Mouse (Mus musculus) spleen, postnatal 14 days (tissue): ENCODE results near the gene Gabbr2.
A peak's percentile ranks its signal among the peaks of the same experiment; 100 is the strongest.
"Not testable (repeated sequence)": the region's sequence is repeated elsewhere in the genome, so short reads cannot be mapped to it uniquely, and the experiment has no call there.

ENCODE experiments used
- DNase-seq, 2 experiments: peaks; one replicate each; pipeline ENCODE4 v3.0.0; 2021 to 2022; ENCODE audit warnings: low spot score in 2 of 2

Gabbr2 gene

GRCm38 (mm10) chr4:46655956-46656355, 335.7 kb downstream of the Gabbr2 start:
- no peak for DNase-seq

- no peak for DNase-seq
These were observed 336.4 kb downstream of the Gabbr2 start for GRCm38 (mm10) chr4:46655298-46655697.

GRCm38 (mm10) chr4:46650086-46650753, 341.5 kb downstream of the Gabbr2 start, which contains the start of gene Tbc1d2:
TSS of gene Tbc1d2 (minus strand) at chr4:46650209.
- DNase-seq = peak; percentile 87 to 92

- no peak for DNase-seq
These were observed 342.5 kb downstream of the Gabbr2 start for GRCm38 (mm10) chr4:46649161-46649560.

- DNase-seq = no peak
These were observed 348.0 kb downstream of the Gabbr2 start for GRCm38 (mm10) chr4:46643676-46644112.

GRCm38 (mm10) chr4:46642924-46643675, 348.6 kb downstream of the Gabbr2 start:
- no peak for DNase-seq

- DNase-seq = no peak
These were observed 350.4 kb downstream of the Gabbr2 start for GRCm38 (mm10) chr4:46641283-46641682.

- no peak for DNase-seq
These were observed 351.8 kb downstream of the Gabbr2 start for GRCm38 (mm10) chr4:46639866-46640265.

GRCm38 (mm10) chr4:46637250-46637649, 354.4 kb downstream of the Gabbr2 start:
- DNase-seq = not testable (repeated sequence)

GRCm38 (mm10) chr4:46635702-46636430, 355.8 kb downstream of the Gabbr2 start:
- DNase-seq = no peak

GRCm38 (mm10) chr4:46634881-46635280, 356.8 kb downstream of the Gabbr2 start:
- DNase-seq = no peak

- not testable (repeated sequence) for DNase-seq
These were observed 358.1 kb downstream of the Gabbr2 start for GRCm38 (mm10) chr4:46633565-46633964.

GRCm38 (mm10) chr4:46632465-46632864, 359.2 kb downstream of the Gabbr2 start:
- no peak for DNase-seq

- DNase-seq = peak in 1 of 2 experiments; percentile 29
These were observed 361.3 kb downstream of the Gabbr2 start for GRCm38 (mm10) chr4:46630390-46630789.

GRCm38 (mm10) chr4:46628873-46629272, 362.8 kb downstream of the Gabbr2 start:
- no peak for DNase-seq

- DNase-seq = no peak
These were observed 363.6 kb downstream of the Gabbr2 start for GRCm38 (mm10) chr4:46628081-46628480.

- DNase-seq = no peak
These were observed 366.6 kb downstream of the Gabbr2 start for GRCm38 (mm10) chr4:46625101-46625500.

GRCm38 (mm10) chr4:46623007-46623406, 368.7 kb downstream of the Gabbr2 start:
- DNase-seq = no peak

- no peak for DNase-seq
These were observed 370.7 kb downstream of the Gabbr2 start for GRCm38 (mm10) chr4:46620946-46621345.

GRCm38 (mm10) chr4:46620330-46620729, 371.3 kb downstream of the Gabbr2 start:
- DNase-seq = no peak

GRCm38 (mm10) chr4:46618196-46618817, 373.4 kb downstream of the Gabbr2 start:
- DNase-seq = no peak

GRCm38 (mm10) chr4:46617408-46617807, 374.3 kb downstream of the Gabbr2 start:
- no peak for DNase-seq
